Mouse (Mus musculus) CH12.LX (cell line): Measurements from ENCODE around the gene B3galt1.

Experiments used
- CTCF ChIP-seq, 2 experiments: IDR thresholded peaks in 1 of 2; conservative IDR thresholded peaks in 1 of 2; 2 replicates each; pipeline ENCODE4 v1.5.1; 2011 to 2012; ENCODE audit warnings: low read depth in 2 of 2, low read length in 2 of 2, improper control_type of control experiment in 1 of 2, inconsistent platforms in 1 of 2, mild to moderate bottlenecking in 1 of 2, moderate library complexity in 1 of 2
- EP300 ChIP-seq: IDR thresholded peaks from 2 replicates; pipeline ENCODE4 v1.6.1; 2011; ENCODE audit warnings: low read length, improper control_type of control experiment
- ETS1 ChIP-seq: conservative IDR thresholded peaks from 2 replicates; pipeline ENCODE4 v1.6.1; 2012; ENCODE audit warnings: low read depth, mild to moderate bottlenecking, inconsistent platforms, low read length, improper control_type of control experiment, moderate library complexity
- IRF4 ChIP-seq: IDR thresholded peaks from 2 replicates; pipeline ENCODE4 v1.6.1; 2014; ENCODE audit warnings: low read depth, mild to moderate bottlenecking, inconsistent platforms, low read length, improper control_type of control experiment
- JUN ChIP-seq: IDR thresholded peaks from 2 replicates; pipeline ENCODE4 v1.6.1; 2011; ENCODE audit warnings: low read depth, mild to moderate bottlenecking, low read length, improper control_type of control experiment, moderate library complexity; ENCODE audit not compliant: insufficient read depth
- MAFK ChIP-seq: IDR thresholded peaks from 2 replicates; pipeline ENCODE4 v1.6.1; 2011; ENCODE audit warnings: low read length, improper control_type of control experiment; ENCODE audit not compliant: insufficient replicate concordance
- MAX ChIP-seq: IDR thresholded peaks from 2 replicates; pipeline ENCODE4 v1.6.1; 2011; ENCODE audit warnings: low read length, improper control_type of control experiment
- MXI1 ChIP-seq: IDR thresholded peaks from 2 replicates; pipeline ENCODE4 v1.6.1; 2011; ENCODE audit warnings: mild to moderate bottlenecking, low read depth, low read length, improper control_type of control experiment
- MYC ChIP-seq: IDR thresholded peaks from 2 replicates; pipeline ENCODE4 v1.6.1; 2011; ENCODE audit warnings: low read depth, mild to moderate bottlenecking, improper control_type of control experiment, low read length
- NRF1 ChIP-seq: IDR thresholded peaks from 2 replicates; pipeline ENCODE4 v1.6.1; 2014; ENCODE audit warnings: low read depth, mild to moderate bottlenecking, inconsistent platforms, low read length, improper control_type of control experiment, moderate library complexity
- POLR2A ChIP-seq: IDR thresholded peaks from 2 replicates; pipeline ENCODE4 v1.6.1; 2011; ENCODE audit warnings: low read depth, mild to moderate bottlenecking, improper control_type of control experiment, low read length
- POLR2AphosphoS2 ChIP-seq: IDR thresholded peaks from 2 replicates; pipeline ENCODE4 v1.6.1; 2011; ENCODE audit warnings: low read depth, low read length, improper control_type of control experiment
- RCOR1 ChIP-seq: conservative IDR thresholded peaks from 2 replicates; pipeline ENCODE4 v1.6.1; 2012; ENCODE audit warnings: low read depth, mild to moderate bottlenecking, inconsistent platforms, low read length, improper control_type of control experiment
- USF1 ChIP-seq: IDR thresholded peaks from 2 replicates; pipeline ENCODE4 v1.6.1; 2014; ENCODE audit warnings: low read depth, mild to moderate bottlenecking, inconsistent platforms, low read length, improper control_type of control experiment

GRCm38 (mm10) chr2:67993421-67993820, 427.8 kb downstream of the B3galt1 start:
- no peak for TF ChIP-seq POLR2AphosphoS2
- no peak for TF ChIP-seq MAX
- no peak for TF ChIP-seq RCOR1
- no peak for TF ChIP-seq IRF4
- no peak for TF ChIP-seq POLR2A
- no peak for TF ChIP-seq MXI1
- no peak for TF ChIP-seq CTCF (conservative IDR thresholded peaks at IDR 0.05 in 1 of 2, IDR thresholded peaks at IDR 0.05 in 1 of 2; ENCODE audit: low read depth in 2 of 2, low read length in 2 of 2)
- no peak for TF ChIP-seq MAFK
- TF ChIP-seq EP300: no peak
- no peak for TF ChIP-seq ETS1
- TF ChIP-seq NRF1: no peak
- no peak for TF ChIP-seq JUN
- no peak for TF ChIP-seq MYC
- TF ChIP-seq USF1: no peak
